Mouse (Mus musculus) kidney, postnatal 0 days (tissue): Measurements from ENCODE around the gene Dram1. TPM values are rescaled to one million over a fixed set of nuclear protein-coding genes. Genes with fewer than 3 reads are reported as not detected.

Source experiments
- ATAC-seq: fragments of 200-750 bp; cut with Nextera tagmentation; replicated peaks from 2 replicates; pipeline ENCODE4 v1.8.0; 2017; ENCODE audit warnings: low read depth, moderate number of reproducible peaks, moderate TSS enrichment, moderate library complexity; ENCODE audit not compliant: low FRiP score
- DNase-seq: peaks from one replicate; pipeline ENCODE4 v3.0.0-alpha.2; 2016; ENCODE audit warnings: low spot score
- H3K27ac ChIP-seq: fragments of 300-500 bp; sonication (generic); 2 replicates; pipeline ENCODE4 v1.5.1; 2014; ENCODE audit warnings: mild to moderate bottlenecking
- H3K27me3 ChIP-seq: fragments of 300-500 bp; sonication (generic); 2 replicates; pipeline ENCODE4 v1.6.1; 2014; ENCODE audit warnings: low read length, mixed read lengths; ENCODE audit not compliant: insufficient read depth
- H3K36me3 ChIP-seq: fragments of 300-500 bp; sonication (generic); 2 replicates; pipeline ENCODE4 v1.6.1; 2014; ENCODE audit warnings: low read length, mixed read lengths; ENCODE audit not compliant: insufficient read depth
- H3K4me1 ChIP-seq: fragments of 300-500 bp; sonication (generic); replicated peaks from 2 replicates; pipeline ENCODE4 v1.6.1; 2014; ENCODE audit warnings: antibody characterized with exemption, low read length, mixed read lengths; ENCODE audit not compliant: insufficient read depth
- H3K4me2 ChIP-seq: fragments of 300-500 bp; sonication (generic); 2 replicates; pipeline ENCODE4 v1.6.1; 2014; ENCODE audit warnings: mild to moderate bottlenecking, low read length, moderate library complexity, mixed read lengths
- H3K4me3 ChIP-seq: fragments of 300-500 bp; sonication (generic); replicated peaks from 2 replicates; pipeline ENCODE4 v1.5.1; 2014; ENCODE audit warnings: low read depth, low read length
- H3K9ac ChIP-seq: fragments of 300-500 bp; sonication (generic); 2 replicates; pipeline ENCODE4 v1.6.1; 2014; ENCODE audit warnings: low read depth, low read length
- H3K9me3 ChIP-seq: fragments of 300-500 bp; sonication (generic); replicated peaks from 2 replicates; pipeline ENCODE4 v1.6.1; 2016; ENCODE audit warnings: low read length, inconsistent platforms, mixed read lengths
- CTCF ChIP-seq: IDR thresholded peaks from 2 replicates; pipeline ENCODE4 v1.5.1; 2016; ENCODE audit warnings: antibody characterized with exemption, low read depth, mild to moderate bottlenecking, moderate library complexity
- WGBS: fragments of 180-500 bp; shearing (Covaris S2); extraction: QIAGEN DNeasy Blood & Tissue Kit; methylation state at CpG from one replicate; pipeline ENCODE4 v1.1.7; 2014; 5-methylcytosine and 5-hydroxymethylcytosine counted together
- polyA plus RNA-seq: library from polyadenylated mRNA; unstranded; fragments of >200 nt; fragmentation: Nextera tagmentation; extraction: Ambion mirVana; gene quantifications from 2 replicates; pipeline ENCODE4 v1.2.1, GENCODE M21; 2015

Gene Dram1
- polyA plus RNA-seq, 1 experiment from 2014 or later, result 5.9 TPM

DNA sequence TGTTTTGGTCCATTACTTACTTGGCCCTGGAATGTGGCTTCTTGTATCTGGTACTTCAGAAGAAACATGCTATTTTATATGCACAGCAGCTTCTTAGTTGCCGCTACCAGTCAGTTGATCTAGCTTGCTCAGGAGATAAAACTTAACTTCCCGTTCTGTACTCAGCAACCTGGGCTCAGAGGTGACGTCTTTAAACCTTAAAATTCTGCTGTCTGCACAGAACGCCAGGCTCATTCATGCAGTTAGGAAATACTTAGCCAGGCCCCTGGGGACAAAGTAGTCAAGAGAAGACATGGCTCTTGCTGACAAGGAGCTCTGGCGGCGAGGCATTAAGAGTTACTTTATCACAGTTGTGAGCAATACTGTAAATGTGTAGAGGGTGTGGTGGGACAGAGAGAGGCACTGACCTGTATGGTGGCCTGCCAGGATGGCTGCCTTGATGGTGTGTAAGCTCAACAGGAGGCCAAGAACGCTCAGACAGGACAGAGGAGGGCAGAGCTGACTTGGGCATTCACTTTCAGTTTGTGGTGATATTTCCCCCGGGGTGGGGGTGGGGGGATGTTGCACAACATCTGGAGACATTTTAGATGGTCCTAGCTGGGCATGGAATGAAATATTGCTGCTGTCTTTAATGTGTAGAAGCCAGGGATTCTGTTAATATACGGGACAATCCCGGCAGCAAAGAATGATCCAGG lies 11.4 kb upstream of the Dram1 start:
- H3K4me3 ChIP-seq, result no peak overlapping the region
- no peaks in the 10 kb centered on the region for H3K27me3 ChIP-seq
- no peak for TF ChIP-seq CTCF
- H3K4me2 ChIP-seq, result 0 out of 2 replicates have a peak overlapping the region, but pooled peaks have one; percentile 14
- no peak overlapping the region for H3K9ac ChIP-seq
- H3K36me3 ChIP-seq, result no peaks in the 10 kb centered on the region
- DNase-seq (peak; percentile 33), ATAC-seq (peak; percentile 58)
- no peaks in the 10 kb centered on the region for H3K9me3 ChIP-seq
- 36% methylated on average over 10 of the region's 10 CpGs for WGBS
- peak overlapping the region; percentile 47; the same call in 1 of the 2 replicates for H3K27ac ChIP-seq
- H3K4me1 ChIP-seq, result peaks cover 11% of the 10 kb centered on the region; the same call in 1 of the 2 replicates

DNA sequence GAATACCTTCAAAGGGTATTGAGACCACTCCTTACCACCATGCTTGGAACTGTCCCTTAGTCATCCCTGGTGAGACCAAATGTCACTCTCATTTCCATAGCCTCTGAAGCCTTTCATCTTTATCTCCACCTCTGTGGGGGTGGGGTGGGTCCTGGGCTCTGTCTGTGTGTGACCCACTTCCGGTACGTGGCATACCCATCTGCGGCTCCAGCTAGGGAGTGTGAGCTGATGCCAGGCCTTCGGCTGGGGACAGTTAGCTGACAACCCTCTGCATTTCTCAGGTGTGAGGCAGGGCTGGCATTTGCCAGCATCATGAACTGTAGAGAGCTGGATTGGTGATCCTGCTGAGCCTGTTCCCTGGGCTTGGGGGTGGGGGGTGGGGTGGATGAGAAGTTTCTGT lies 10.7 kb upstream of the Dram1 start:
- 0 out of 2 replicates have a peak overlapping the region, but pooled peaks have one; percentile 47 for H3K27ac ChIP-seq
- H3K9ac ChIP-seq, result no peak overlapping the region
- peak; percentile 61 for ATAC-seq

DNA sequence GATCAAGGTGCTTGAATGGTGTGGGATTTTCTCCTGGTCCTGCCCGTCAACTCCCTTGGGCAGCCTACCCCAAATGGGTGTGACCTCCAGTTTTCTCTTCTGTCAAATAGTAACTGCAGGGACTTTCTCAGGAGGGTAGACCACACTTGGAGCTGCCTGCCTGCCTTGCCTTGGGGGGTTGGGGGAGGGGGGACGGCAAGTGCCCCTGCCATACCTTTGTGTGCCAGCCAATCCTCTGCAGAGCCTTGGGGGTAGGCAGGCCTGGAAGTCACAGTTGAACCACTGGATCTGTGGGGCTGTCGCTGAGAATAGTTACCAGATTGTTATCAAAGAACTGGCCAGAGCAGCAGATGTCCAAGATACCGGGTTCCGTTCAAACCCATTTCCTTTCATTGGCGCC lies 7.4 kb upstream of the Dram1 start:
- Histone ChIP-seq H3K4me1 (peaks cover 11% of the 10 kb centered on the region; the same call in 1 of the 2 replicates), H3K4me2 (no peak overlapping the region), H3K27me3 (no peaks in the 10 kb centered on the region), H3K9ac (no peak overlapping the region), H3K27ac (0 out of 2 replicates have a peak overlapping the region, but pooled peaks have one; percentile 50), H3K36me3 (no peaks in the 10 kb centered on the region), H3K4me3 (no peak overlapping the region), H3K9me3 (no peaks in the 10 kb centered on the region)
- no peak for DNase-seq
- WGBS, result 64% methylated on average over 6 of the region's 6 CpGs
- ATAC-seq, result peak; percentile 26
- no peak for TF ChIP-seq CTCF

More for the DNA sequence above, 10.7 kb upstream of the Dram1 start:
- no peaks in the 10 kb centered on the region for H3K9me3 ChIP-seq
- no peak overlapping the region for H3K4me3 ChIP-seq
- peaks cover 11% of the 10 kb centered on the region; the same call in 1 of the 2 replicates for H3K4me1 ChIP-seq
- 52% methylated on average over 4 of the region's 4 CpGs for WGBS
- no peak for TF ChIP-seq CTCF
- H3K4me2 ChIP-seq, result no peak overlapping the region
- H3K36me3 ChIP-seq, result no peaks in the 10 kb centered on the region
- H3K27me3 ChIP-seq, result no peaks in the 10 kb centered on the region
- DNase-seq, result no peak

- Histone ChIP-seq H3K9ac (no peak overlapping the region), H3K4me2 (no peak overlapping the region), H3K36me3 (no peaks in the 10 kb centered on the region), H3K4me1 (peaks cover 15% of the 10 kb centered on the region; the same call in 1 of the 2 replicates), H3K4me3 (no peak overlapping the region), H3K9me3 (no peaks in the 10 kb centered on the region), H3K27ac (0 out of 2 replicates have a peak overlapping the region, but pooled peaks have one; percentile 50), H3K27me3 (no peaks in the 10 kb centered on the region)
- TF ChIP-seq CTCF, result no peak
- WGBS, result 57% methylated on average over 6 of the region's 6 CpGs
- ATAC-seq (no peak), DNase-seq (peak; percentile 21)
These were observed 6.9 kb upstream of the Dram1 start for GRCm38 (mm10) chr10:88385758-88386157.

- WGBS, result 73% methylated on average over 11 of the region's 11 CpGs
- H3K4me1 ChIP-seq, result peaks cover 17% of the 10 kb centered on the region; the same call in 1 of the 2 replicates
These were observed 6.4 kb upstream of the Dram1 start for GRCm38 (mm10) chr10:88385290-88385689.

DNA sequence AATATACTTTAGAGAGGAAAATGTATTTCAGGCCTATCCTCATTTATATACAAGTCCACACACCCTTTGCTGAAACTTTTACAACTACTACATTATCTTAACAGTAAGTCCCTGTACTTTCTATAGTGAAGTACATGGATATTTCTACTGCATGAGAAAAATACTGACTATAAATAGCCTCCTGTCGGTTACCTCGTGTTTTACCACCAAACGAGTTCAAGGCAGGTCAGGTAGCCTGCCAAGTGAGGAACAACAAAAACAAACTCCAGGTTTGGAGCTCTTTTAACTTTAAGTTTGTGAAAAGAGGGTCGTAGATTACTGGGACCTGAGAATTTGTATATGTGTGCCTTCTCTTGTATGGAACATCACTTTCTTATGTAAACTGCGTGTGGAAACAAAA lies 5.2 kb upstream of the Dram1 start:
- 29% methylated on average over 5 of the region's 5 CpGs for WGBS
- no peaks in the 10 kb centered on the region for H3K27me3 ChIP-seq
- ATAC-seq, result no peak

More at GRCm38 (mm10) chr10:88385290-88385689, 6.4 kb upstream of the Dram1 start:
- H3K36me3 ChIP-seq, result no peaks in the 10 kb centered on the region
- ATAC-seq (no peak), DNase-seq (no peak)
- no peak for TF ChIP-seq CTCF
- no peaks in the 10 kb centered on the region for H3K27me3 ChIP-seq
- H3K4me3 ChIP-seq, result no peak overlapping the region
- H3K9ac ChIP-seq, result no peak overlapping the region
- H3K27ac ChIP-seq, result 0 out of 2 replicates have a peak overlapping the region, but pooled peaks have one; percentile 50
- H3K9me3 ChIP-seq, result no peaks in the 10 kb centered on the region
- no peak overlapping the region for H3K4me2 ChIP-seq

More for the DNA sequence above, 5.2 kb upstream of the Dram1 start:
- no peaks in the 10 kb centered on the region for H3K9me3 ChIP-seq
- no peak overlapping the region for H3K9ac ChIP-seq
- no peak overlapping the region for H3K27ac ChIP-seq
- DNase-seq, result no peak
- 0 out of 2 replicates have a peak, but pooled peaks cover 12% of the 10 kb centered on the region for H3K4me1 ChIP-seq
- H3K4me3 ChIP-seq, result no peak overlapping the region
- no peak overlapping the region for H3K4me2 ChIP-seq
- TF ChIP-seq CTCF, result no peak
- H3K36me3 ChIP-seq, result no peaks in the 10 kb centered on the region
